Mouse (Mus musculus) G1E (cell line): ENCODE results near the gene Nphs1.

Experiments used
- CTCF ChIP-seq: IDR thresholded peaks from 2 replicates; pipeline ENCODE4 v1.5.1; 2012; ENCODE audit warnings: low read depth, low read length, inconsistent platforms, mixed read lengths
- GATA1 ChIP-seq: IDR thresholded peaks from 2 replicates; pipeline ENCODE4 v1.6.1; 2012; ENCODE audit warnings: borderline replicate concordance, low read length, inconsistent platforms, mixed read lengths
- TAL1 ChIP-seq: conservative IDR thresholded peaks from 2 replicates; pipeline ENCODE4 v1.6.1; 2012; ENCODE audit warnings: low read depth, low read length, inconsistent platforms, mixed read lengths

DNA sequence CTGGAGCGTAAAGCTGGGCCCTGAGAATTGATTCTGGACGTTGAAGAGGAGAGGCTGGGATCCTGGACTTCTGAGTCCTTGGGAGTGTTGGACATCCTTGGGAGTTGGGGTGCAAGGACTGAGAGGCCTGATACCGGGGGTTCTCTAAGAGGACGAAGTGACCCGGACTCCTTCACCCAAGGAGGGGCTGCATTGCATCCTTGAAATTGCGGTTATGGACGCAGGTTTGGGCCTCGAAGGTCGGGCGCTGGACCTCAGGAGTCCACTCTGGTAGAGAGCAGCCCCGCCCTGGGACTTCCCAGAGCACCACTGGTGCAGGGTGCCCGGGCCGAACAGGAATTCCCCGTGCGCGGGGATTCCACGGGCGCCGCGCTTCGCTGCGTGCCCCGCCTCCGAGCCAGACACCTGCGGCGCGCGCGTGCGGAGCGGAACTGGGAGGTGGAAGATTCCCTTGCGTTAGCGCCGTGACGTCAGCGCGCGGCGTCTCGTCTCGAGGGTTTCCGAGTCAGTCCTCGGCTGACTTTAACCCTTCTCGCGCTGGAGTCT, 36.2 kb upstream of the Nphs1 start:
- TF ChIP-seq CTCF, result no peak
- TF ChIP-seq GATA1, result no peak
- no peak for TF ChIP-seq TAL1
